Mouse (Mus musculus) retina, postnatal 7 days (tissue): ENCODE data around the gene Tulp1.
"Not testable (repeated sequence)": the region's sequence is repeated elsewhere in the genome, so short reads cannot be mapped to it uniquely, and the experiment has no call there.

Experiments used
- DNase-seq: peaks from one replicate; pipeline ENCODE4 v3.0.0-alpha.2; 2012; ENCODE audit warnings: low read depth, low spot score

The Tulp1 gene

GRCm38 (mm10) chr17:28365122-28365521, at the start of gene Tulp1:
Gene Tulp1, minus strand, starts transcription at chr17:28365222.
- no peak for DNase-seq

GRCm38 (mm10) chr17:28411381-28411960, 46.4 kb upstream of the Tulp1 start:
- no peak for DNase-seq

GRCm38 (mm10) chr17:28410731-28411130, 45.7 kb upstream of the Tulp1 start:
- no peak for DNase-seq

GRCm38 (mm10) chr17:28408251-28408918, 43.4 kb upstream of the Tulp1 start:
- no peak for DNase-seq

- peak; percentile 70 for DNase-seq
These were observed 42.6 kb upstream of the Tulp1 start for GRCm38 (mm10) chr17:28407418-28408250.

- no peak for DNase-seq
These were observed 41.4 kb upstream of the Tulp1 start for GRCm38 (mm10) chr17:28406471-28406870.

- not testable (repeated sequence) for DNase-seq
These were observed 39.7 kb upstream of the Tulp1 start for GRCm38 (mm10) chr17:28404745-28405144.

- DNase-seq = no peak
These were observed 39.3 kb upstream of the Tulp1 start for GRCm38 (mm10) chr17:28404301-28404700.

GRCm38 (mm10) chr17:28394994-28395393, 30.0 kb upstream of the Tulp1 start:
- DNase-seq = no peak

- DNase-seq = no peak
These were observed 29.2 kb upstream of the Tulp1 start for GRCm38 (mm10) chr17:28394051-28394765.

- DNase-seq = no peak
These were observed 26.8 kb upstream of the Tulp1 start for GRCm38 (mm10) chr17:28391568-28392432.

GRCm38 (mm10) chr17:28388534-28388933, 23.5 kb upstream of the Tulp1 start:
- DNase-seq = no peak

GRCm38 (mm10) chr17:28386150-28386905, 21.3 kb upstream of the Tulp1 start:
- peak; percentile 79 for DNase-seq

GRCm38 (mm10) chr17:28384298-28384697, 19.3 kb upstream of the Tulp1 start:
- DNase-seq = no peak

GRCm38 (mm10) chr17:28380255-28380654, 15.2 kb upstream of the Tulp1 start:
- DNase-seq = peak; percentile 88

- no peak for DNase-seq
These were observed 10.6 kb upstream of the Tulp1 start for GRCm38 (mm10) chr17:28375592-28376061.

- no peak for DNase-seq
These were observed 9.5 kb upstream of the Tulp1 start for GRCm38 (mm10) chr17:28374494-28374893.

GRCm38 (mm10) chr17:28373821-28374220, 8.8 kb upstream of the Tulp1 start:
- no peak for DNase-seq

- DNase-seq = peak; percentile 68
These were observed 6.9 kb upstream of the Tulp1 start for GRCm38 (mm10) chr17:28371941-28372340.

- no peak for DNase-seq
These were observed 6.3 kb upstream of the Tulp1 start for GRCm38 (mm10) chr17:28371286-28371685.
